Mouse (Mus musculus) myocyte (in vitro differentiated cells): ENCODE data around the gene Itgam. TPM values are rescaled to one million over a fixed set of nuclear protein-coding genes. Genes with fewer than 3 reads are reported as not detected.

Source experiments
- H3K27me3 ChIP-seq: one replicate; pipeline ENCODE4 v1.6.1; 2011; ENCODE audit not compliant: control insufficient read depth, insufficient read depth, insufficient read length
- H3K36me3 ChIP-seq: one replicate; pipeline ENCODE4 v1.6.1; 2011; ENCODE audit not compliant: control insufficient read depth, insufficient read depth
- H3K4me2 ChIP-seq: one replicate; pipeline ENCODE4 v1.6.1; 2011; ENCODE audit warnings: low read depth, control low read depth
- H3K4me3 ChIP-seq: one replicate; pipeline ENCODE4 v1.5.1; 2011; ENCODE audit warnings: mild to moderate bottlenecking, control low read depth, moderate library complexity
- H3K79me2 ChIP-seq: one replicate; pipeline ENCODE4 v1.6.1; 2011; ENCODE audit not compliant: control insufficient read depth, insufficient read depth
- H3ac ChIP-seq: one replicate; pipeline ENCODE4 v1.6.1; 2011; ENCODE audit not compliant: control insufficient read depth, insufficient read length
- CEBPB ChIP-seq: IDR thresholded peaks from 2 replicates; pipeline ENCODE4 v1.6.1; 2011; ENCODE audit warnings: mild to moderate bottlenecking, moderate library complexity; ENCODE audit not compliant: poor library complexity, insufficient read depth, severe bottlenecking
- E2F4 ChIP-seq: IDR thresholded peaks from one replicate; pipeline ENCODE4 v1.6.1; 2011; ENCODE audit warnings: mild to moderate bottlenecking, control low read depth, moderate library complexity; ENCODE audit not compliant: insufficient read depth
- MAX ChIP-seq: IDR thresholded peaks from one replicate; pipeline ENCODE4 v1.6.1; 2011; ENCODE audit warnings: low read depth, mild to moderate bottlenecking, control low read depth
- MYOD1 ChIP-seq, 3 experiments: IDR thresholded peaks; one replicate each; pipeline ENCODE4 v1.6.1; 2011; ENCODE audit warnings: control low read depth in 2 of 3, low read depth in 2 of 3, mild to moderate bottlenecking in 2 of 3, moderate library complexity in 1 of 3; ENCODE audit not compliant: insufficient read length in 2 of 3, control insufficient read depth in 1 of 3
- MYOG ChIP-seq, 3 experiments: IDR thresholded peaks; one replicate each; pipeline ENCODE4 v1.6.1; 2011; ENCODE audit warnings: control low read depth in 2 of 3, low read depth in 2 of 3, mild to moderate bottlenecking in 2 of 3; ENCODE audit not compliant: insufficient read length in 2 of 3, control insufficient read depth in 1 of 3, insufficient read depth in 1 of 3
- POLR2A ChIP-seq: IDR thresholded peaks from one replicate; pipeline ENCODE4 v1.6.1; 2011; ENCODE audit warnings: low read depth, mild to moderate bottlenecking, control low read depth, moderate library complexity; ENCODE audit not compliant: insufficient read length
- POLR2AphosphoS2 ChIP-seq: IDR thresholded peaks from one replicate; pipeline ENCODE4 v1.6.1; 2011; ENCODE audit warnings: low read depth, control low read depth; ENCODE audit not compliant: insufficient read length
- REST ChIP-seq: IDR thresholded peaks from one replicate; pipeline ENCODE4 v1.6.1; 2011; ENCODE audit warnings: mild to moderate bottlenecking, control low read depth, moderate library complexity; ENCODE audit not compliant: insufficient read depth, insufficient read length
- SRF ChIP-seq: IDR thresholded peaks from one replicate; pipeline ENCODE4 v1.6.1; 2011; ENCODE audit warnings: low read depth; ENCODE audit not compliant: control insufficient read depth, insufficient read length
- TCF12 ChIP-seq: IDR thresholded peaks from one replicate; pipeline ENCODE4 v1.6.1; 2011; ENCODE audit warnings: mild to moderate bottlenecking, control low read depth; ENCODE audit not compliant: poor library complexity, insufficient read depth, severe bottlenecking
- TCF3 ChIP-seq: IDR thresholded peaks from one replicate; pipeline ENCODE4 v1.6.1; 2011; ENCODE audit warnings: low read depth, control low read depth; ENCODE audit not compliant: insufficient read length
- USF1 ChIP-seq: IDR thresholded peaks from one replicate; pipeline ENCODE4 v1.6.1; 2011; ENCODE audit warnings: low read depth, mild to moderate bottlenecking, control low read depth, moderate library complexity
- polyA plus RNA-seq: library from polyadenylated mRNA; unstranded; fragments of >200 nt; fragmentation: generic; extraction: Trizol; gene quantifications from one replicate; pipeline ENCODE4 v1.2.1, GENCODE M21; 2012; ENCODE audit warnings: missing spikeins

The Itgam gene
- polyA plus RNA-seq, 1 experiment, result 0.14 TPM

DNA sequence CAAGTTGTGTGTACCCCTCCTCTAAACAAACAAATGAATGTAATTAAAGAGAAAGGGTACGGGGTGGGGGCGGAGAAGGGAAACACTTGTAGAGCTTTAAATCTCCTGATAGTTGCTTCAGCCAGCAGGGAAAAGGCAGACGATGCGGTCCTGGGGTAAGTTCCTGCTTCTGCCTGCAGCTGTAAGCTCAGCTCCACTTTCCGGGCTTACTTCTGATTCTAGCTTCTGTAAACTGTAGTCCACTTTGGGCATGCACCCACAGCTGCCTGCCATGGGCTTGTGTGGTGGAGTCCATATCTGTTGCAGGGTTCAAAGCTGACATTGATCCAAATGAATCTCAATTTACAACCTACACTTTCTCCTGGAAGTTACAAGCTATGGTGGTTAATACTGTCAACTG is 9.4 kb upstream of the Itgam start:
- Histone ChIP-seq H3ac (no peak overlapping the region), H3K4me3 (no peak overlapping the region), H3K27me3 (no peaks in the 10 kb centered on the region), H3K79me2 (no peaks in the 10 kb centered on the region), H3K36me3 (no peaks in the 10 kb centered on the region), H3K4me2 (no peak overlapping the region)
- TF ChIP-seq MYOG (IDR thresholded peaks at IDR 0.05; ENCODE audit: control insufficient read depth in 1 of 3, insufficient read depth in 1 of 3, insufficient read length in 2 of 3, low read depth in 2 of 3) (no peak), CEBPB (no peak), MAX (no peak), E2F4 (no peak), TCF3 (no peak), SRF (no peak), USF1 (no peak), POLR2A (no peak), TCF12 (no peak), REST (no peak), POLR2AphosphoS2 (no peak), MYOD1 (IDR thresholded peaks at IDR 0.05; ENCODE audit: control insufficient read depth in 1 of 3, insufficient read length in 2 of 3, low read depth in 2 of 3) (no peak)

DNA sequence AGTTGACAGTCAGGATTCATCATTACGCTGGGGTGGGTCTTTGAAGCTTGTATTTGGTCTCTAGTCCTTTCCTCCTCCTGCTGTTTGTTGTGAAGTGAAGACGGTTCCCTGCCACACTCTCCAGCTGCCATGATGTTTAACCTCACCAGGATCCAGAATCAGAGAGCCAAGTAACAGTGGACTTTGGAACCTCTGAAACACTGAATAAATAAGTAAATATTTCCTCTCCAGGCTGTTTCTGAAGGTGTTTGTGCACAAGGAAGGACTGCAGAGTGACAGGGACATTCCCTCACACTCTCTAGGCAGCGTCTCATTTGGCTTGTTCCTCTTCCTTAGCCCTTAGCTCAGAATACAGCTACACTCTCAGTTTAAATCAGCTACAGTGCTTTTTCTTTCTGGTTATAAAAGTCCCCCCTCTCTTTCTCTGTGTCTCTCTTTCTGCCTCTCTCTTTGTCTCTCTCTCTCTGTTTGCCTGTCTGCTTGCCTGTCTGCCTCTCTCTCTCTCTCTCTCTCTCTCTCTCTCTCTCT is 5.5 kb upstream of the Itgam start:
- Histone ChIP-seq H3K4me2 (no peak overlapping the region), H3ac (no peak overlapping the region), H3K4me3 (no peak overlapping the region), H3K79me2 (no peaks in the 10 kb centered on the region), H3K36me3 (no peaks in the 10 kb centered on the region), H3K27me3 (no peaks in the 10 kb centered on the region)
- TF ChIP-seq TCF3 (no peak), POLR2A (no peak), MYOD1 (IDR thresholded peaks at IDR 0.05; ENCODE audit: control insufficient read depth in 1 of 3, insufficient read length in 2 of 3, low read depth in 2 of 3) (no peak), TCF12 (no peak), REST (no peak), E2F4 (no peak), MAX (no peak), SRF (no peak), USF1 (no peak)

DNA sequence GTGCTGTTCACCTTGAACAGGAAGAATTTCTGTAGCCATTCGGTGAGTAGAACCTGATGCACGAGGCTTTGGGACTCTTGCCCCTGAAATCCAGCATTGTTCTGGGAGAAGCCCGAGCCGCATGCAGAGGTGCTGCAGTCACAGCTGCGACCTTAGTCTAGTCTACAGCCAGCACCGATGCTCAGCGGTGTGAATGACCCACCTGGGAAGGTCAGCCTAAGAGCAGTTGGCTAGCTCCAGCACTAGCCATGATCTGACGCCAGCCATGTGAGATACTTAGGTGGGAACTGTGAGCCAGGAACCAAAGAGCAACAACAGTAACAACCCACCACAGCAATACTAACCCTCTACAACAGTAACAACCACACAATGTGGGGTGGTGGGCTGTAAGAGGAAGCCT is 4.6 kb upstream of the Itgam start:
- no peak overlapping the region for H3K4me2 ChIP-seq
- H3K27me3 ChIP-seq, result peaks cover 1% of the 10 kb centered on the region
- no peaks in the 10 kb centered on the region for H3K36me3 ChIP-seq
- H3K4me3 ChIP-seq, result no peak overlapping the region
- TF ChIP-seq SRF (no peak), TCF12 (no peak), MYOD1 (IDR thresholded peaks at IDR 0.05; ENCODE audit: control insufficient read depth in 1 of 3, insufficient read length in 2 of 3, low read depth in 2 of 3) (no peak), REST (no peak), MAX (no peak), POLR2A (no peak), TCF3 (no peak), CEBPB (no peak), USF1 (no peak), MYOG (IDR thresholded peaks at IDR 0.05; ENCODE audit: control insufficient read depth in 1 of 3, insufficient read depth in 1 of 3, insufficient read length in 2 of 3, low read depth in 2 of 3) (no peak), POLR2AphosphoS2 (no peak), E2F4 (no peak)
- no peak overlapping the region for H3ac ChIP-seq
- no peaks in the 10 kb centered on the region for H3K79me2 ChIP-seq

DNA sequence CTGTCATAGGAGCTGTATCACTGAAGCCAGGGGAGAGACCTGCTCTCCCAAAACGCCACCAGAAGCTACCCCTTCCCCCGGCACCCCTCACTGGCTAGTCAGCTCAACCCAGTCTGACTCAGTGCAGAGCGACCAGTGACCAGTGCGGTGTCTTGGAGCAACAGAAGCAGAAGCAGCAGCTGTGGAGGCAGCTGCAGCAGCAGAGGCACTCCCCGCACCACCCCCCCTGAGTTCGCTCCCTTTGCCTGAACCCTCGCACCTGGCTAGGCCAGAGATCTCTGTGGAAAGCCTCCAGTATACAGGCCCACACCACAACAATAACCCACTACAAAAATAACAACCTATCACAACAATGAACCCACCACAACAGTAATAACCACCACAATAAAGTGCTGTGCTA is 3.9 kb upstream of the Itgam start:
- Histone ChIP-seq H3ac (no peak overlapping the region), H3K27me3 (peaks cover 6% of the 10 kb centered on the region), H3K4me2 (peak overlapping the region; percentile 40), H3K36me3 (no peaks in the 10 kb centered on the region), H3K79me2 (no peaks in the 10 kb centered on the region), H3K4me3 (no peak overlapping the region)
- TF ChIP-seq TCF3, result peak; percentile 97
- TF ChIP-seq MYOD1 (IDR thresholded peaks at IDR 0.05; ENCODE audit: control insufficient read depth in 1 of 3, insufficient read length in 2 of 3, low read depth in 2 of 3), result peak; percentile 38 to 99 (median 95)
- peak; percentile 89 to 99 (median 97) for TF ChIP-seq MYOG (IDR thresholded peaks at IDR 0.05; ENCODE audit: control insufficient read depth in 1 of 3, insufficient read depth in 1 of 3, insufficient read length in 2 of 3, low read depth in 2 of 3)
- peak; percentile 34 for TF ChIP-seq TCF12
- TF ChIP-seq POLR2A, result no peak

DNA sequence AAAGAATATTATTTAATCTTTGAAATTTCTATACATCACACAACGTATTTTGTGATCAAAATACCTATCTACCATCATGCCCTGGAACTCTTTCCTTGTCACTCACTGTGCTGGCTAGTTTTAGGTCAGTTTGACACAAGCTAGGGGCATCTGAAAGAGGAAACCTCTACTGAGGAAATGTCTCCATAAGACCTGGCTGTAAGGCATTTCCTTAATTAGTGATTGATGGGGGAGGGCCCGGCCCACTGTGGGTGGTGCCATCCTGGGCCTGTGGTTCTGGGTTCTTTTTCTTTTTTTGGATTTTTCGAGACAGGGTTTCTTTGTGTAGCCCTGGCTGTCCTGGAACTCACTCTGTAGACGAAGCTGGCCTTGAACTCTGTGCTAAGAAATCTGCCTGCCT is 3.3 kb upstream of the Itgam start:
- peaks cover 11% of the 10 kb centered on the region for H3K27me3 ChIP-seq
- H3K4me3 ChIP-seq, result no peak overlapping the region
- TF ChIP-seq CEBPB (no peak), MAX (no peak), POLR2A (no peak), MYOD1 (IDR thresholded peaks at IDR 0.05; ENCODE audit: control insufficient read depth in 1 of 3, insufficient read length in 2 of 3, low read depth in 2 of 3) (no peak), E2F4 (no peak), TCF3 (no peak), SRF (no peak)
- H3K4me2 ChIP-seq, result no peak overlapping the region
- H3K36me3 ChIP-seq, result no peaks in the 10 kb centered on the region
- H3K79me2 ChIP-seq, result no peaks in the 10 kb centered on the region
- H3ac ChIP-seq, result no peak overlapping the region
